Mouse (Mus musculus): ENCODE data around the gene Hectd3.

DNA sequence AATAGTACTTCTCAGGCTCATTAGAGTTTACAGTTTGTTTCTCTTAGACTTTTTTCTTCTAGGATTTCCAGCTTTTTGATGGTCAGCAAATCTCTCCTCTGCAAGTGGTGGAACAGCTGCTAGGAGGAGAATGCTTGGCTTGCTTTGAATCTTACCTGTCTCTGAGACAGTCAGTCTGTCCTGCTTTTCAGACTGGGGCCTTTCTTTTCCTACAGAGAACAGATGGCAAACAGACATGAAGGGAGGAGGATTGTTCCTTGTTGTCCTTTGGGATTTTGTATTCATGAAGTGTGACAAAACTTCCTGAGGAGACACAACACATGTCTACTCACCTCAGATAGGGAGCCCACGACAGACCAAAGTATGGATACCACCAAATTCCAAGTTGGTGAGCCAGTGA is 45.7 kb downstream of the Hectd3 start:
- TF ChIP-seq CTCF (conservative IDR thresholded peaks at IDR 0.05; ENCODE audit: insufficient read depth, insufficient read length, low read depth, low read length) = no peak
- TF ChIP-seq POLR2A (IDR thresholded peaks at IDR 0.05; ENCODE audit: low read depth, low read length) = no peak
